Comparison of ENCODE assay signal across 13 mouse cellular contexts in the genomic region with DNA sequence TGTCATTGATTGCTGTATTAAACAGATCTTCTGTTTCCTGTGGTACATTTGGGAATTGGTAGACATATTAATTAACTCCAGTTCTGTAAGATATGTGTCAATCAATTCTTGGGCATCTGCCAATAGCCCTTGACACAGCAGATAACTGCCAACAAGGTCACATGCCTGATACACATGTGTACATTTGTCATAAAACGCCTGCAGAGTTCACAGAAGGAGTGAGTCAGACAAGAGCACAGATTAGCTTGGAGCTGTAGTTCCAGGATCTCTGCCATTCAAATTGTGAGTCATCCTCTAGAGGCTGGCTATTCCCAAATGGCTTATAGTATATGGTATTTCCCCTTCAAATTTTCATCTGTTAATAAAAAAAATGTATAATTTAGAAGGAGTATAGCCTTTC.
DNase-seq lines count a peak whose midpoint lies in the region; ATAC-seq and TF ChIP-seq lines count a peak whose summit lies in the region.
"Had no signal": no experiment of that assay in that cellular context is flagged by ENCODE, and none has a peak within 500 bp of the region (broad histone marks: within the 10 kb centered on the region; RNA-seq: fewer than 3 reads in every experiment).

No protein-coding gene starts in this region.

- H3K9me3 ChIP-seq in lung, embryonic 16.5 days (ENCODE audit: control insufficient read depth, low read length): no peaks in the 10 kb centered on the region
- H3K9me3 ChIP-seq: limb, embryonic 13.5 days; stomach, embryonic 15.5 days had no signal

- 39% methylated on average over 1 of the region's 1 CpGs for WGBS in lung, embryonic 16.5 days

- H3K4me2 ChIP-seq in lung, embryonic 16.5 days (ENCODE audit: low read depth, low read length): no peak overlapping the region
- no peak overlapping the region for H3K4me2 ChIP-seq in myocyte (ENCODE audit: low read depth)
- H3K4me2 ChIP-seq: limb, embryonic 13.5 days; stomach, embryonic 15.5 days had no signal

- no peak overlapping the region for H3K27ac ChIP-seq in lung, embryonic 16.5 days (ENCODE audit: low read length)
- H3K27ac ChIP-seq in gastrocnemius, adult 2 months: no peak overlapping the region
- H3K27ac ChIP-seq: limb, embryonic 13.5 days; macrophage; stomach, embryonic 15.5 days had no signal

- intact Hi-C loops in gastrocnemius, adult 2 months (cut with DNase I): no loop called here

- H3K36me3 ChIP-seq in lung, embryonic 16.5 days (ENCODE audit: control insufficient read depth, insufficient read depth, low read length): no peaks in the 10 kb centered on the region; the same call in 1 of the 2 replicates
- peaks cover 7% of the 10 kb centered on the region for H3K36me3 ChIP-seq in myocyte (ENCODE audit: control insufficient read depth, insufficient read depth)
- H3K36me3 ChIP-seq: limb, embryonic 13.5 days; stomach, embryonic 15.5 days had no signal

- no peaks in the 10 kb centered on the region for H3K27me3 ChIP-seq in lung, embryonic 16.5 days (ENCODE audit: control insufficient read depth, insufficient read depth, low read depth, low read length)
- H3K27me3 ChIP-seq in Patski (no peaks in the 10 kb centered on the region), myocyte (ENCODE audit: control insufficient read depth, insufficient read depth, insufficient read length) (no peaks in the 10 kb centered on the region)
- H3K27me3 ChIP-seq: limb, embryonic 13.5 days; stomach, embryonic 15.5 days had no signal

- CTCF ChIA-PET in Patski (lab: Charles Lee): no interaction called here

- ATAC-seq in frontal cortex, adult (ENCODE audit: low TSS enrichment): peak; percentile 95
- peak; percentile 43; the same call in 1 of the 2 replicates for ATAC-seq in lung, embryonic 16.5 days (ENCODE audit: low read depth)
- ATAC-seq in Patski: peak; percentile 51

- no peak overlapping the region for H3K4me3 ChIP-seq in lung, embryonic 16.5 days (ENCODE audit: low read length)
- H3K4me3 ChIP-seq in myocyte: no peak overlapping the region
- H3K4me3 ChIP-seq in gastrocnemius, adult 2 months: no peak overlapping the region
- H3K4me3 ChIP-seq: limb, embryonic 13.5 days; stomach, embryonic 15.5 days had no signal

- no peak overlapping the region for H3ac ChIP-seq in myocyte (ENCODE audit: control insufficient read depth, insufficient read length)

- no peak for DNase-seq in frontal cortex, postnatal 25 days (ENCODE audit: low spot score in 2 of 2)
- no peak for DNase-seq in lung, postnatal 25 days (ENCODE audit: low spot score)
- peak; percentile 27 for DNase-seq in Patski (ENCODE audit: low read depth, low spot score)
- no peak for DNase-seq in gastrocnemius, adult 2 months
- DNase-seq: cerebellum, adult 9-11 months; gastrocnemius, postnatal 25 days; right cerebral cortex, postnatal 25 days had no signal

- TF ChIP-seq POLR2A in myocyte (IDR thresholded peaks at IDR 0.05; ENCODE audit: insufficient read length, low read depth): no peak

- H3K4me1 ChIP-seq in lung, embryonic 16.5 days (replicated peaks; ENCODE audit: control insufficient read depth, insufficient read depth, low read length): peaks cover 2% of the 10 kb centered on the region; the same call in 1 of the 2 replicates
- H3K4me1 ChIP-seq: limb, embryonic 13.5 days; stomach, embryonic 15.5 days had no signal

- no peaks in the 10 kb centered on the region for H3K79me2 ChIP-seq in myocyte (ENCODE audit: control insufficient read depth, insufficient read depth)

- POLR2A ChIA-PET in Patski (lab: Charles Lee): no interaction called here

- H3K9ac ChIP-seq in lung, embryonic 16.5 days (ENCODE audit: low read length): no peak overlapping the region
- H3K9ac ChIP-seq: limb, embryonic 13.5 days; stomach, embryonic 15.5 days had no signal

- in situ Hi-C loops in Patski (cut with MboI; ENCODE audit: low pct_unique_long_range_greater_than_20kb): no loop called here

- TF ChIP-seq CTCF in Patski (IDR thresholded peaks at IDR 0.05): no peak
- no peak for TF ChIP-seq CTCF in gastrocnemius, adult 2 months (IDR thresholded peaks at IDR 0.05)

TF ChIP-seq in myocyte, 11 proteins besides CTCF, POLR2A, EP300 and RAD21:
- TF ChIP-seq REST (IDR thresholded peaks at IDR 0.05; ENCODE audit: insufficient read depth, insufficient read length) (no peak), USF1 (IDR thresholded peaks at IDR 0.05; ENCODE audit: low read depth) (peak; percentile 82), MYOD1 (IDR thresholded peaks at IDR 0.05; ENCODE audit: control insufficient read depth in 1 of 3, insufficient read length in 2 of 3, low read depth in 2 of 3) (no peak), CEBPB (IDR thresholded peaks at IDR 0.05; ENCODE audit: insufficient read depth, poor library complexity, severe bottlenecking) (no peak), POLR2AphosphoS2 (IDR thresholded peaks at IDR 0.05; ENCODE audit: insufficient read length, low read depth) (no peak)

Comparison
In these comparisons a context has a peak if more than half of its experiments do, and no peak if none do; other contexts are left out.
1. ATAC-seq: peak in every context shown above with its lines; median percentile 95 in frontal cortex, adult; 51 in Patski; 43 in lung, embryonic 16.5 days.